Mouse (Mus musculus) spleen, adult 2 months (tissue): ENCODE data around the gene Gpr174.
"Not testable (repeated sequence)": the region's sequence is repeated elsewhere in the genome, so short reads cannot be mapped to it uniquely, and the experiment has no call there.

Experiments used
- CTCF ChIP-seq: fragments of 200-500 bp; IDR thresholded peaks from 2 replicates; pipeline ENCODE4 v1.5.1; 2011; ENCODE audit warnings: mild to moderate bottlenecking, inconsistent platforms; ENCODE audit not compliant: insufficient read depth, insufficient read length, insufficient replicate concordance; ENCODE audit errors: extremely low read depth
- POLR2A ChIP-seq: fragments of 200-500 bp; IDR thresholded peaks from 2 replicates; pipeline ENCODE4 v1.6.1; 2011; ENCODE audit warnings: low read depth, low read length, inconsistent platforms

DNA sequence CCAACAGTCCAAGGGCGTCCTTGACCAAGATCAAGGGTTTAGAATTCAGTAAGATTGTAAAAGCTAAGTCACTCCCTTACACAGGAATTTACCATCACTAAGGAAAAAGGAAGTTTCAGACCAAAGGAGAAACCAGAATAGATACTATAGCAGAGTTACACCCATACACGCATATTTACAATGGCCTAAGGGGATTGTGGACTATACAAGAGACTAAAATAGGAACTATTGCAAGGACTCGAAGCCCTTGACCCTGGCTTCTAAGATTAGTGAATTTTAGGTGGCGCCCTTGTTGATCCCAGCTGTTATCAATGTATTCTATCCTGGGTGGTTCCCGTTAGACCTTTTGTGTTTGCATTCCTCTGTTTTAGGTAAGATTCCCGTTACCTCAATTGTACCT is 42.2 kb downstream of the Gpr174 start:
- not testable (repeated sequence) for TF ChIP-seq POLR2A, CTCF
